Mouse (Mus musculus) cerebellum, adult 2 months (tissue): Measurements from ENCODE around the gene Syngr1. TPM values are rescaled to one million over a fixed set of nuclear protein-coding genes. Genes with fewer than 3 reads are reported as not detected.

Experiments used
- DNase-seq, 2 experiments: peaks; one replicate each; pipeline ENCODE4 v3.0.0; 2021
- H3K27ac ChIP-seq: fragments of 200-500 bp; 2 replicates; pipeline ENCODE4 v1.5.1; 2012; ENCODE audit warnings: low read length, control low read depth, inconsistent platforms; ENCODE audit not compliant: insufficient read depth
- H3K27me3 ChIP-seq: fragments of 200-500 bp; 2 replicates; pipeline ENCODE4 v1.6.1; 2012; ENCODE audit warnings: inconsistent platforms, mild to moderate bottlenecking, low read length, moderate library complexity; ENCODE audit not compliant: control insufficient read depth, insufficient read depth
- H3K4me1 ChIP-seq: fragments of 200-500 bp; 2 replicates; pipeline ENCODE4 v1.6.1; 2011; ENCODE audit warnings: low read length; ENCODE audit not compliant: control insufficient read depth, insufficient read depth
- H3K4me3 ChIP-seq: fragments of 200-500 bp; replicated peaks from 2 replicates; pipeline ENCODE3; 2011; ENCODE audit warnings: mild to moderate bottlenecking, low read depth, low read length, control low read depth; ENCODE audit not compliant: insufficient read depth
- CTCF ChIP-seq: fragments of 200-500 bp; IDR thresholded peaks from 2 replicates; pipeline ENCODE4 v1.5.1; 2011; ENCODE audit warnings: low read depth, mild to moderate bottlenecking, control low read depth, low read length, moderate library complexity, borderline replicate concordance; ENCODE audit not compliant: insufficient read depth
- POLR2A ChIP-seq: fragments of 200-500 bp; IDR thresholded peaks from 2 replicates; pipeline ENCODE4 v1.6.1; 2011; ENCODE audit warnings: low read length, control low read depth, borderline replicate concordance; ENCODE audit not compliant: insufficient read depth
- WGBS: fragments of 180-500 bp; shearing (Covaris S2); methylation state at CpG from one replicate; pipeline ENCODE4 v1.1.7; 2018; 5-methylcytosine and 5-hydroxymethylcytosine counted together
- polyA plus RNA-seq: library from polyadenylated mRNA; depleted of rRNA; stranded (reverse); fragments of >200 nt; gene quantifications from 2 replicates; pipeline ENCODE4 v1.2.3, GENCODE M21; 2012

Gene Syngr1
- polyA plus RNA-seq, 1 experiment: 448 TPM

DNA sequence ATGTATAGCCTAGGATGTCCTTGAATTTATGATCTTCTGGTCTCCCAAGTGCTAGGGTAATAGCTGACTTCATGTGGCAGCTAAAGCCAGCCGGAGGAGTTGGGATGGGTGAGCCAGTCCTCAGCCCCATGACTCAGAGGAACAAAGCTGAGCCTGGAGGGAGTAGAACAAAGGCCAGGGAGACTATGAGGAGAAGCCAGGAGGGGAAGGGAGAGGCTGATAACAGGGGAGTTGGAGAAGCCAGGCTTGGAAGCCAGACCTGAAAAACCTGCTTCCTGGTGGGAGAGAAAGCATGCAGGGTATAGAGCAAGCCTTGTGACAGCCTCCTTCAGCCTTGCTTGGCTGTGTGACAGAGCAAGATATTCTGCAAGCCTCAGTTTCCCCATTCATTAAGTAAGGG is 4.5 kb downstream of the Syngr1 start:
- 25% methylated on average over 1 of the region's 1 CpGs for WGBS
- Histone ChIP-seq H3K4me1 (peaks cover 66% of the 10 kb centered on the region), H3K27ac (peak overlapping the region; percentile 90; the same call in 1 of the 2 replicates)

DNA sequence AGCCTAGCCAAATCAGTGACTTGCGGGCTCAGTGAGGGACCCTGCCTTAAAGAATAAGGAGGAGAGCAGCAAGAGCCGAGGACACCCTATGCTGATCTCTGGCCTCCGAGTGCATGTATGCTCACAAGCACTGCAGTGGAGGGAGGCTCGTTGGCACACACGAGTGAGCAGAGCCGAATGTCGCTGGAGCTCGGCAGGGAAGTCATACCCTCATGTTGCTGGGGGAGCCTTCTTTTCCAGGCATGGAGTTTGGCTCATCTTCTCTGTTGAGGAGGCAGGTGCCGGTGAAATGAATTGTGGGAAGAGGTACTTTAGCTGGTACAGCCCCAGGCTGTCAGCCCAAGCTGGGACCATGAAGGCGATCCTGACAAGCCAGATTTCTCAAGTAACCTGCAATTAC is 5.3 kb downstream of the Syngr1 start:
- no peaks in the 10 kb centered on the region for H3K27me3 ChIP-seq
- no peak for TF ChIP-seq POLR2A
- no peak for TF ChIP-seq CTCF
- 11% methylated on average over 10 of the region's 10 CpGs for WGBS
- H3K27ac ChIP-seq: peak overlapping the region; percentile 90
- DNase-seq: peak; percentile 60 to 61
- H3K4me3 ChIP-seq: no peak overlapping the region
- peaks cover 69% of the 10 kb centered on the region for H3K4me1 ChIP-seq

More for the DNA sequence above, 4.5 kb downstream of the Syngr1 start:
- no peak for TF ChIP-seq CTCF
- TF ChIP-seq POLR2A: no peak
- peak; percentile 43 to 54 for DNase-seq
- Histone ChIP-seq H3K4me3 (no peak overlapping the region), H3K27me3 (no peaks in the 10 kb centered on the region)

DNA sequence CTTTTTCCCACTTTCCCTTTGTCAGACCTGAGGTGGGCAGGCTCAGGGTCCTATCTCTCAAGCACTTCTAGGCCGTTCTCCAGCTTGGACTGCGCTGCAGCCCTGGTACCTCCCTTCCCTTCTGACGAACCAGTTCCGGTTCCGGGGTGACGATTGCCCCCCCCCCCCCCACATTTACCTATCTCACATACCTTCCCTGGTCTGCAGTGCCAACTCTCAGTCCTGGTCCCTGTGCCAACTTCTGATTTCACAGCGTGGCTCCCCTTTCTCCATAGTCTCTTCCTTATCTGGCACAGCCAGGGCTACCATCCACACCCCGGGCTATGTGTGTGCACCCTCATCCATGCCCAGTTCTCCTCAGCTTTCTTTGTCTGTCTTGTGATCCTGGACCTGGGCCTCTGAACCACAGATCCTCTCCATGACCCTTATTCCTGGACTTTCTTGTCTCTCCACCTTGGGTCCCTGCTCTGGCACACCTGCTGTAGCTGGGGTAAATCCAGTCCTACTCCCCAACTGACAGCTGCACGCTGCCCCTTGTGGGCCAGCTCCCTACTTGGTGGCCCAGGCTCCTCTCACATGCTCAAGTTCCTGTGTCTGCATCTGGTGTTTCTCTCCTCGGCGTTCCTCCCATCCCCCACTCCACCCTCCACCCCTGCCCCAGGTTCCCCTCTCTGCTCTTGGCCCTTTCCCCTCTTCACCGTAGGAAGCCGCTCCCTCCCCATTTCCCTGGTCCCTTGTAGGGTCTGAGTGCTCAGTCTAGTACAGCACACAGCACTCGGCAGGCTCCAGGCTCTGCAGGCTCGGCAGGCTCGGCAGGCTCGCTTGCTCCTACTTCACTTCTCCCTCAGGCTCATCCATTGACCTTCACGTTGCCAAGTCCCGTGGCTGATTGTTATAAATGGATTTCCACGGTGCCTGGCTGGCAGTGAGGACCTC is 6.1 kb downstream of the Syngr1 start:
- no peaks in the 10 kb centered on the region for H3K27me3 ChIP-seq
- WGBS: 8% methylated on average over 20 of the region's 20 CpGs
- peak overlapping the region; percentile 90 for H3K27ac ChIP-seq
- peak; percentile 53 to 55 for DNase-seq
- no peak for TF ChIP-seq CTCF
- TF ChIP-seq POLR2A: no peak
- H3K4me3 ChIP-seq: peak overlapping the region; percentile 43
- peaks cover 77% of the 10 kb centered on the region for H3K4me1 ChIP-seq

DNA sequence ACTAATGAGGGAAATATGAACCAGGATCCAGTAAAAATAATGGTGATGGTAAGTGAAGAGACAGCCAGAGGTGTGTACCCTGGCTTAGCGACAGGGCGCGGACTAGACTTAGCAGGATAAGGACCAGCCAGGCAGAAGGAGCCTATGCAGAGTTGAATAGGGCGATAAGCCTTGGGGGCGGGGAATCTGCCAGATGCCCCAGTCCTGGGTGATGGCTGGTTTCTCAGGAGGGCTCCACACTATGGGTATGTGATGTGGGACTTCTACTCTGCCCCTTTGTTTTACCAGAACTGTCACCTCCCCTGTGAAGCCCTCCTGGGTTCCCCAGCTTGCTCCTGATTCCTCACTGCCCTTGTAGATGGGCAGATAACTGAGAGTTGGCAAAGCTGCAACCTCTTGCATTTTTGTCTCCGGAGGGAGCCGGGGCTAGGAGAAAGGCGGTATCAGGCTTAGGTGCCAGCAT is 6.9 kb downstream of the Syngr1 start:
- Histone ChIP-seq H3K4me3 (peak overlapping the region; percentile 0), H3K27ac (peak overlapping the region; percentile 90), H3K27me3 (no peaks in the 10 kb centered on the region), H3K4me1 (peaks cover 82% of the 10 kb centered on the region)
- DNase-seq: peak; percentile 44 to 59
- WGBS: 12% methylated on average over 8 of the region's 8 CpGs
- TF ChIP-seq CTCF (no peak), POLR2A (no peak)

DNA sequence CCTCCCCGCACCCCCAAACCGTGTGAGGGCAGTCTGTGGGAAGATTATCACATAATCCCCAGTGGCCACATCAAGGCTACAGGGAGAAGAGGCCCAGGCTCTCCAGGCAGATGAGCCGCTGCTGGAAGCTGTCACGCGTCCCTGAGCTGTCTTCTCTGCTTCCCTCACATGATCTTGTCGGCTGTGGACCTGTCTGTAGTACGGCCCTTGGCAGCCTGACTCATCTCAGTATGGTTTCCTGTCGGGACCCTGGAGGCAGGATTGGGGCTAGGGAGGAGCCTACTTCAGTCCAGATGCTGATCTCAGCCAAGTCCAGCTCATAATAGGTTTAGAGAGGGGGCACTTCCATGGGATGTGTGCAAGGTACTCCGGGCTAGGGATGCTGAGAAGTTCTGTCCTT is 7.7 kb downstream of the Syngr1 start:
- Histone ChIP-seq H3K27ac (peak overlapping the region; percentile 90), H3K4me1 (peaks cover 86% of the 10 kb centered on the region), H3K4me3 (peak overlapping the region; percentile 33), H3K27me3 (no peaks in the 10 kb centered on the region)
- 13% methylated on average over 9 of the region's 9 CpGs for WGBS
- TF ChIP-seq POLR2A: no peak
- no peak for TF ChIP-seq CTCF
- DNase-seq: peak in 1 of 2 experiments; percentile 45

DNA sequence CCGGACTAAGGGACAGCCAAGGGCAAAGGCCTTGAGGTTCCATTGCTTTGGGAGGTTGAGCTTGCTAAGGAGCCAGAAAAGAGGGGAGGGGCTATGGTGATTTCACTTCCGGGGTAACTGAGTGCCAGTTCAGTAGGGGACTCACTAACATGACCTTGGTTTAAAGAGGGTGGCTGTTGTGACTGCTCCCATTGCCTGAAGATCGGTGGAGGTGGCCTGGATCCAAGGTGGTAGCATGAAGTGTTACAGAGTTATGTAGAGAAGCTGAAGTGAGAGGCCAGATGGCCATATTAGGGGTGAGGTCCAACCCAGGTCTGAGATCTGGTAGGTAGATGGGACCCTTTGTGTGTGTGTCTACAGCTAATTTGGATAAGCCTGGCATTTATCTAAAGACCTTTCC is 8.3 kb downstream of the Syngr1 start:
- H3K4me3 ChIP-seq: no peak overlapping the region
- peaks cover 85% of the 10 kb centered on the region for H3K4me1 ChIP-seq
- H3K27me3 ChIP-seq: no peaks in the 10 kb centered on the region
- DNase-seq: peak; percentile 44 to 48
- 21% methylated on average over 3 of the region's 3 CpGs for WGBS
- TF ChIP-seq POLR2A (no peak), CTCF (no peak)
- peak overlapping the region; percentile 90 for H3K27ac ChIP-seq

DNA sequence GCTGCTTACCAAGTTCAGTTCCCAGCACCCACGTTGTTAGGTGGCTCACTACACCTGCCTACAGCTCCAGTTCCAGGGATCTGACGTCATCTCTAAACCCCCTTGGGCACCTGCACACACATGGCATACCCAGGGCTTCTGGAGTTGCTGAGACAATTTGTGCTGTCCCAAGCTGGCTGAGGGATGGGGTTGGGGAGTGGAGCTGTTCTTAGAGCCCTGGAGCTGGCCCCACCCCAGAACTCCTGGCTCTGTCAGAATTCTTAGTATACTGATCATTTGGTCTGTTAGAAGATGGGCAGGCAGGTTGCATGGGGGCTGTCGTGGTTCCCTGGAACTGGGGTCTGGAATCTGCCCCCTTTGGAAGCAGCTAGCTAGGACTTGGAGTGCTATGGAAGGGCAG is 9.1 kb downstream of the Syngr1 start:
- no peak overlapping the region for H3K4me3 ChIP-seq
- H3K4me1 ChIP-seq: peaks cover 89% of the 10 kb centered on the region
- 16% methylated on average over 3 of the region's 3 CpGs for WGBS
- H3K27me3 ChIP-seq: no peaks in the 10 kb centered on the region
- DNase-seq: peak in 1 of 2 experiments; percentile 42
- no peak for TF ChIP-seq POLR2A
- TF ChIP-seq CTCF: no peak
- peak overlapping the region; percentile 90 for H3K27ac ChIP-seq

DNA sequence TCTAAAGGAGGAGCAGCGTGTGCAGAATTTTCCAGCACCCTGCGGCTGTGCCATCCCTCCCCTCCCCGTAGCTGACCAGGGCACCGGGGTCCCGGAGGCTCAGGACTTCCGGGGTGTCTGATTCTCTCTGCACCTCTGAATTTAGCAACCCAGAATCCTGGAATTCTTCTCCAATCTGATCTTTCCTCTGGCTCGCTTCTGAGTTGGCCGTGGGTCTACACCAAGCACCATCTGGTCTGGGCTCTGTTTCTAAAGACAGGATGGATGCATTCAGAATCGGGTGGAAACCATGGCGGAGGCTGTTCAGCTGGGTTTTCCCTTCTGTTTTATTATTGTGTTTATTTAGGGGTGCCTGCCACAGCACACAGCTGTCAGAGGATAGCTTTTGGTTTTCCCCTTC is 9.7 kb downstream of the Syngr1 start:
- WGBS: 7% methylated on average over 10 of the region's 10 CpGs
- peak overlapping the region; percentile 90 for H3K27ac ChIP-seq
- H3K27me3 ChIP-seq: no peaks in the 10 kb centered on the region
- H3K4me3 ChIP-seq: peak overlapping the region; percentile 25
- peak; percentile 43; the same call in 1 of the 2 replicates for TF ChIP-seq POLR2A
- TF ChIP-seq CTCF: no peak
- peak; percentile 79 to 87 for DNase-seq
- H3K4me1 ChIP-seq: peaks cover 91% of the 10 kb centered on the region
